Mouse (Mus musculus) activated CD4-positive, CD25-positive, alpha-beta regulatory T cell, adult 4 months (primary cell): ENCODE measurements at regions not wholly inside any gene's neighbourhood (a gene's known extent, or its start where the extent isn't known, plus 50 kb on each side); places are given as distances from the start of the nearest gene placed in this dataset.
"Not testable (repeated sequence)": the region's sequence is repeated elsewhere in the genome, so short reads cannot be mapped to it uniquely, and the experiment has no call there.

Source experiments
- ATAC-seq: one replicate; pipeline ENCODE4 v1.8.0; 2017

DNA sequence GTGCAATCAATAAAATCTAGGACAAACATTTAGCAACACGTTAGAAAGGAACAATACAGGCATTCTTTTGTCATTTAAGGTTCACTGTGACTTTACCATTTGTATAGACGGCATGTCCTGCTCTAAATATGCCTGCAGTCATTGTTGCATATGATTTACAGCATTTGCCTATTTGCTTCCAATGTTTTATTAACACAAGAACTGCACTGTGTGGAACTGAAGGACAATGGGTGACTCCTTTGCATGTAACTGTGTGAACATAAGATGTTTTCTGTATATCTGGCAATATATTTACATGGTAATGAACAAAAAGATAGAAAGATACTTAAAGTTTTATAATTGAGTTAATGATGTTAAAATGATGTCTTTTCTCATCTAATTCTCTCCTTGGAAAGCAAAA, 57.1 kb downstream of the Pou4f1 start:
- no peak for ATAC-seq

DNA sequence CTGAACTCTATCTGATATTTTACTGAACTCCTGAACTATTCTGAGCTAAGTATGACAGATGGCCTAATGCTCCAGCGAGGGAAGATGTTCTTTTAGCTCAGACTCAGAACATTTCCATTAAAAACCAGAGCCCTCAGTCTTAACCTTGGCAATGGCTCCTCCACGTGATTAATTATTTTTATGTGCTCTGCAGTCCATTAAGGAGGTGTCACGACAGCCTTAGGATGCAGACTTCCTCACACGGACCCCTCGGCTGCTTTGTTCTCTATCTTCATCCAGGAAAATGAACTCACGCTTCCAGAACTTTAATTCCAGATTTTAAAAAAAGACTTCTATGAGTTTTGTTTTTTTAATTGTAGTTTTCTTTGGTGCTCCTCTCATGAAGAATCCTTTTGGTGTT, 57.5 kb downstream of the Pou4f1 start:
- no peak for ATAC-seq

DNA sequence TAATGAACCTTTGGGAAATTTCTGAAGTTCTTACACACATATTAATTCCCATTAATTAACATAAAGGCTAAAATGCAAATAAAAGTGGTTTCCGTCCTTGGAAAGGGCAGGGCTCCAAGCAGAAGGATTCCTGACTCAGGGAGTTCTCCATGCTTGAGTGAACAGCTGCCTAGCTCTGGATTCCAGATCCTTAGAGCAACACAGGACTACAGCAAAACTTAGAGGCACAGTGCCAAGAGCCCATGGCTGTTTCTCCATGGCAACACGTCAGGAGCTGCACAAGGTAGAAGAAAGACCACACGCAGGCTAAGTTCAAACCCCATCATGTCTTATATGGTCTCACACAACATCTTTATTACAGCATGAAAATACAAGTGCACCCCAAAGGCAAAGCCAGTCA, 61.7 kb downstream of the Pou4f1 start:
- ATAC-seq: no peak

DNA sequence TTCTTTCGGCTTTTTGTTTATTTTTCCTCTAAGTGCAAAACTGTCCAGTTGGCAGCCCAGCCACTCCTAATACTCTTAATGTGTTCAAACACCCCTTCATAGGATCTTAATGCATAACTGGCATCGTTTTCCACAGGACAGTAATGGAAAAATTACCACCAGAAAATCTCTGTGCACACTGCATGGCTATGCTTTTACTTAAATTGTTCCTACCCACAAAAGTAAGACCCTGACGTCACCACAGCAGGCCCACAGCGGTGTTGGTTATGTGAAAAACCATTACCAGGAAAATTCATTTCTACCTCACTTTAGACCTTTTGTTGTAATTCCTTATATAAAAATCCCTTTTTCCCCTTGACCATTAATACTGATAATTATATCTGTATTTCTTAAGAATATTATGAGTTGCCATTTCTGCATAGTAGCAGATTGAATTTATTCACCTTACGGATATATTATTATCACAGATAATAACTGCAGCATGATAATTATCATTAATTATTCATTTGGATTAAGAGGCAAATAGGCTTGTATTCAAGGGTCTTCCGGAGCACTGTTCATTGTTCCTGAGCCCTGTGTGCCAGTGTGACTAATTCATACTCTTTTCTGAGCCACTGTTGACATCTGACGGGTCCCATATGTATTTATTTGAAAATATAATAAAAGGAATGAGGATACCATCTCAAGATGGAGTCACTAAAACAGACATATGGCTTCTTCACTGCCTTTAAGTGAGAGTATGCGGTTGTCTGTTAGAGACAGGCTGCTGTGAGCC, 78.3 kb downstream of the Pou4f1 start:
- ATAC-seq: no peak

DNA sequence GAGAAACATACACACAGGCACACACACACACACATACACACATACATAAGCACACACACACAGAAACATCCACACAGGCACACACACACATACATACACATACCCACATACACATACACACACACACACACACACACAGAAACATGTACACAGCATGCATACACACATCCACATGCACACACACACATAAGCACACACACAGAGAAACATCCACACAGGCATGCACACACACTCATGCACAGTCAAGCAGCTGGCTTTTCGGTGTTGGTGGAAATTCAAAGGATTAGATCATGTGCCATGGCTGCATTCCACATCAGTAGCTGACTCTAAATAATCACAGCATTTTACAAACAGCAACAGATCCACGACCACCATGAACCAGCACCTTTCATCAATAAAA, 78.9 kb downstream of the Pou4f1 start:
- no peak for ATAC-seq

DNA sequence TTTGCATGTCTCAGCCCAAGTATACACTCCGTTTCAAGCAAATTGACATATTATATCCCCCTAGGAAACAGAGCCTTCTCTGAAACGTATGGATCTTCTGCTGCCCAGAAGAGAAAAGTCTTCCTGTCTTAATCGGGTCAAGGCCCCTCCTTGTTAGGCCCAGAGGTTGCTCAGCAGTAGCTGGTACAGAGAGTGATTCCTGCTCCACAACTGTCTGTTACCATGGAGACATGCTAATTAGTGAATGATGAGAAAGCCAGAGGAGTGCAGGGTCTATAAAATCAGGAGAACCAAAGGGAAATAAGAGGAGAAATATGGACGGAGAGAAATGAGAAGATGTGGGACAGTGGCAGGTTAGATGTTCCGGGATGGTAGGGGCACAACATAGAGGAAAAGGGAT, 86.8 kb downstream of the Pou4f1 start:
- ATAC-seq: no peak

DNA sequence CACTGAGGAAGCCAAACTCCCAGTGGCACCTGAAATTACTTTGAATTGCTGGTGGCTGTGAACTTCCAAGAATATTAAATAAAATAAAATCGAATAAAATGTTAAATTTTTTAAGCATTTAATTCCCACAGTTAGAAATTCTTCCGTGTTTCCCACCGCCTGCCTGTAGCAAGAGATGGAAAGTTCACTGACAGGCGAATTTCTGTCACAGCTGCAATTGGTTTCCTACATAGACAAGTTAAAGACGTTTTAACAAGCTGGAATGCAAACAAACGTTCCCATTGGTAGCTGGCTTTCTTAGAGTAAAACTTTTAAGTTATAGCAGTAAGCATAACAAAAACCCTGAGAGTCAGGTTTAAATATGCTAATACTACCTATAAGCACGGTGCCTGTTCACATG, 95.0 kb downstream of the Pou4f1 start:
- no peak for ATAC-seq

DNA sequence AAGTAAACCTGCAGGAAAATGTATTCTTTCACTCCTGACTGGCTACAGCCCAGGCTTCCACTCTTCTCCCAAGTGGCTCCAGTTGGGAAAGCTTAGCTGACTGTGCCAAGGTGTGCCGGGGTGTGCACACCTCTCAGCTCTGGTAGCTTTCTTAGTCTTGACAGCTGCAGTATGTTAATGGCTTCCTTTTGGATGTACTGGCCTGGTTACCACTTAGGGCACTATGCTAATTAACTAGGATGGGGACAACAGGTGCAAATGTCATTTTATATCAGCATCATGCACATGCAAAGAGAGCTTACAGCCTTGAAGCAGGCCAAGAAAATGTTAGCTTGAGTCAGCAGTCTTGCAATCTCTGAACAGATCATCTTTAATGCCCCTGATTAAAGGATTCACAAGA, 111.2 kb downstream of the Pou4f1 start:
- ATAC-seq: no peak

DNA sequence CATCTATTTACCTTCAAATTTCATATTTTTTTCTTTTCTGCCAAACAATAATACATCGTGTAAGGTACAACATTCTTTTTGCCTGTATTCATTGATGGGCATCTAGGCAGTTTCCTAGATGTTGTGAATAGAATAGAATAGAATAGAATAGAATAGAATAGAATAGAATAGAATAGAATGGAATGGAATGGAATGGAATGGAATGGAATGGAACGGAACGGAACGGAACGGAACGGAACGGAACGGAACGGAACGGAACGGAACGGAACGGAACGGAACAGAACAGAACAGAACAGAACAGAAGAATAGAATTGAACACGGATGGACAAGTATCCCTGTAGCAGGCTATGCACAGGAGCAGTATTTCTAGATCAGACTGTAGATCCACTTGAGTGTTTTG, 131.0 kb downstream of the Pou4f1 start:
- ATAC-seq: not testable (repeated sequence)

DNA sequence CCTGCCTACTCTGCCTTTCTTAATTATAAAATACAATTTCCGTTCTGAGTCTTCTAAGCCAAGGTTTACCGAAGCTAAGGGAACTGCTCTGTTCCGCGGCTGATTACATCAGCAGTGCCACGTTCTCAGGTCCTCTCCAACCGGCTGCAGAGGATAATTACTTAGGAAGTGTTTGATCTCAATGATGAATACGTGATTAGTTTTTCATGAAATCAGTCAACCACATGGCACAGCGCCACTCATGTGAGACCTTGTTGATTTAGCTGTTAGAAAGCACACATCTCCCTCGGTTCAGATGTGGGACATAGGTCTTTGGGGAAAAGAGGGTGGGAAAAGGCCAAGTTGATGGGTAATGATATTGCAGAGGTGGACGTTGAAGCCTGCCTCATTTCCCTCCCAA, 141.7 kb downstream of the Pou4f1 start:
- no peak for ATAC-seq

DNA sequence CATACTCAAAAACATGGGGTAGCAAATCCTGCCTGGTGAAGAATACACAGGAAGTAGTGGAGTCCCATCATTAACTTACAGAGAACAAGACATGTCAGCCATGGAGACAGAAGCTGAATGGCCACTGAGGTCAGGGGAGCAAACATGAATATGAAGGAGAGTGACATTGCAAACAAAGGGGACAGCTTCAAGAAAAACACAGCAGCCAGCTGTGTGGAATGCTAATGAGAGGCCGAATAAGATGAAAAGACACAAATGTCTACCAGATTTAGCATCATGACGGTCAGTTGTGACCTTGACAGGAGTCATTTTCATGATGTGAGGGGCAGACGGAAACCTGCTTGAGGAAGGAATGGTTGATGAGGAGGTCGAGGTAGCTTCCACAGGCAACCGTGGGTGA, 167.7 kb downstream of the Pou4f1 start:
- ATAC-seq: no peak

DNA sequence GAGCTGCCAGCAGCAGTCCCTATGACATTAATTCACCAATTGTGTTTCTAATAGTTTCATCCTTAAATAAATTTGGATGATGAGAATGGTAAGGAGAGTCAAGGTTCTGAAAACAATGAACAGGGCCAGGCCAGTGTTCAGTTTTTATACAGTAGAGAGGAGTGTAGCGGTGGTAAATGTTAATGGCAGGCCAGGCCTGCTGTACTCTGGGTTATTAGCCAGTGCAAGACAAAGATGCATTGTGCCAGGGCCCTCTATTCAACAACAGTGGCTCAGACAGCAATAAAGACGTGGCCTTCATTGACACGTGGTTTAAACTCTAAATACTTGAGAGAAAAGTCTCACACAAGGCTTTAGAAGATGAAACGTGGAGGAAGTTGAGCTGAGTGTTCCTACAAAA, 169.5 kb downstream of the Pou4f1 start:
- ATAC-seq: no peak

DNA sequence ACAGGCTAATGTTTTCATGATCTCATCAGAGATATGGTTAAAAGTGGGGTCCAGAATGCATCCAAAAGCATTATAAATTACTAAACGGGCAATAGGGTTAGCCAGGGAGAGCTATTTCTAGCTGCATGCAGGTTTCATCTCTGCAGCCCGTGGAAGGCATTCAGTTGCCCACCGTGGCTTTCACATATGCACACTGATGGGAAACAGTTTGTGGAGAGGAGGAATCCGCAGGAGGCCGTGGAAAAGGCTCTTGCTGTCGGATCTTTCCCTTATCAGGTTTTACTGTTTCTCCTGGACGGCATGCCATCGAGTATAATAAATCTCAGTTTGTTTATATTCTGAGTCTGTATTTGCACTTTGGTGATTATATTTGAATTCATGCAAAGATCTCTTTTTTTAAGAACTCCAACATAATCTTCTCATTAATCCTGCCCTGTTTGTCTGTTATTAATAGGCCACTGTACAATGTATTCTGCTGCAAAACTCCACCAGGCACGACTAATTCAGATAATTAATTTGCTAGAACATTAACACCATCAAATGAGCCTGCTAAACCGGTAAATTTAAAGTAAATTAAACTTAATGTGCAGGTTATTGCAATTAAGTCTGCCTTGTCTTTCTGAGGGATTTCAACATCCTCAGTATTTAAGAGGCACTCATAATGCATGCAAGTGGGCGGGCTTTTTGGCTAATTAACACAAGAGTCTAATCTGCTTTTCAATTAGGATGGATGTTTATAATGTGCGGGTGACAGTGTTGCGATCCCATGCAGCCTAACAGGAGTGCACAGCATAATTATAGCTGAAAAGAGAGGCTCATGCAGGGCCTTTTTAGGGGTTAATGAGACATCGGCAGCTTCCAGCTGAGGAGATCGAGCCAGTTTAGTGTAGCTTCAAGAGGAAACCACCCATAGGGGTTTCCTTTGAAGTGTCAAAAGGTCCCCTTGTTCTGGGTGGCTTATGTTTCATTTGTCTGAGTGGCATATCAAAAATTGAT, 170.2 kb downstream of the Pou4f1 start:
- ATAC-seq: no peak

DNA sequence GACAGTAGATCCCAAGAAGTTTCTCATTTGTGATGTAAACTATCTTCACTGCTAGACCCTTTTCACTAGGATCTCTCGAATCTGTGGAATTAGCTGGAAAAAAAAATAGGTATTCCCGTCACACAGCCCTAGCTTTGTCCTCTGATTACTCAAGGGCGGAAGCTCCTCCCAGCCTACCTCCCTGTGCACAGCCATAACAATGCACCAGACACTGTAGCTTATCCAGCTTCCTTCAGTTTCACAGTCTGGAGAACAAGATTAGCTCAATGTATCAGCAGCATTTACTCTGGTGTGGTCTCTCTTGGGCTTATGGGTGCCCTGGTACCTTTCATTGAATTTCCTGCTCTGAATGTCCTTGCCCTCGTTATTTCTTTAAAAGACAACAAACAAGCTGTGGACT, 174.0 kb downstream of the Pou4f1 start:
- no peak for ATAC-seq

DNA sequence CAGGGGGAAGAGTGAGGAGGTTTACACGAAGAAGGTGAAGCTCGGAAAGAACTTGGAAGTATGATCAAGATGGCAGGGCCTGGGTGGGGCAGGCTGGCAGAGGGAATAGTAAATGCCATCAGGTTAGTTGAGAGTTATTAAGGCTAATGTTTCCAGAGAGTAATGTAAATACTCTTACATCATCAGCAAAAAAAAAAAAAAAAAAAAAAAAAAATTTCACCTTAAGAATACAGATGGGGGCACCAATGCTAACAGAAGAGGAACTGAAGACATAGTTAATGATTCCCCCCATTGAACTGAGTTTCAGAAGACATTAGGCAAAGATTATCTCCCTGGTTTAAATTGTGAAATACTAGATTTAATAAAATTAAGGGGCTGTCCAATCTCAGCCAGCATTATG, 174.7 kb downstream of the Pou4f1 start:
- ATAC-seq: no peak

DNA sequence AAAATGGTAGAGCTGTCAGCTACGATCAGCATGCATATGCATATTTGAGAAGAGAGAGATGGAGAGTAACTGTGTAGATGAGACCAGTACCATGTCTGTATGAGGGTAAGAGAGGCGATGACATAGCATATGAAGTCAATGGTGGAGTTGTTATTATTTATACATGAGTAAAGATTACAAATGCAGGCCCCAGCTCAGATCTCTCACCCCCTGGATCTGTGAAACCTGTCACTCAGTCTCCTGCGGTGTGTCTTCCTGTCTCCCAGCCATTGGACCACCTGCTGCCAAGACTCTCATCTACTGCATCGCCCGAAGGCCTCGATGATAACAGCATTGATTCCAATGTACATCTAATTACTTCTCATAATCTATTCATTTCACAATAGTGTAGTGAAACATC, 187.4 kb downstream of the Pou4f1 start:
- ATAC-seq: no peak

DNA sequence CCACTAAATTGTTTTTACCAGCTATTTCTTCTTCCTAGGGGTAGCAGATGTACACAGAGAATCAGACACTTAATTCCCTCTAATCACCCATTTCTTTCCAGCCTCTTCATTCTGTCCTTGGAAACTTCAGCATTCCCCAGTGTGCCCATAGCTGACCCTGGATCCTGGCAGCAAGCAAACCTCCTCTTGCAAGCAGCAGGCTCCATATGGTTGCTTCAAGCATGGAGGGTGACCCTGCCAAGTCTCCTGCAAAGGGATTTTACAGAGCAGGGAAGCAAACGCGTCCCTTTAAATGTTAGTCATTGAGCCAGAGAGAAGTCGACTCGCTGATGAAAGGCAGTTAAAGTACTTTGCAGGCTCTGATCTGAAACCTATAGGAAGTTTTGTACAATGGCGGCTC, 187.9 kb downstream of the Pou4f1 start:
- no peak for ATAC-seq

DNA sequence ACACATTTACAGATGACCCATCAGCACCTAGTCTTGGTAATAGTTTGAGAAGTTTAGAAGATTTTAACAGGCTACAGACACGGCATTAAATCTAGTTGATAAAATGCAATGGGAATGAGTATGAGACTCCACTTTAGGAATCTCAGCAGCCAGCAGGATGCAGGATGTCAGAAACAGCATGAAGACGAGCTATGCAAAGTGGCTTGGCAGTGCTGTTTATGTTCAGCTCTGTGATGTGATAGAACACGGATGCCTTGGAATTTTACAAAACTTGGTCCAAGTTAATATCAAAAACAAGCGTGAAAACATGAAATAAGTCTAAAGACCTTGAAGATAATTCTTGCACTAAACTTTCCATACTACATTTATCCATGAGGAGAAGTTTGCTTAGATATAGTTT, 193.0 kb downstream of the Pou4f1 start:
- no peak for ATAC-seq

DNA sequence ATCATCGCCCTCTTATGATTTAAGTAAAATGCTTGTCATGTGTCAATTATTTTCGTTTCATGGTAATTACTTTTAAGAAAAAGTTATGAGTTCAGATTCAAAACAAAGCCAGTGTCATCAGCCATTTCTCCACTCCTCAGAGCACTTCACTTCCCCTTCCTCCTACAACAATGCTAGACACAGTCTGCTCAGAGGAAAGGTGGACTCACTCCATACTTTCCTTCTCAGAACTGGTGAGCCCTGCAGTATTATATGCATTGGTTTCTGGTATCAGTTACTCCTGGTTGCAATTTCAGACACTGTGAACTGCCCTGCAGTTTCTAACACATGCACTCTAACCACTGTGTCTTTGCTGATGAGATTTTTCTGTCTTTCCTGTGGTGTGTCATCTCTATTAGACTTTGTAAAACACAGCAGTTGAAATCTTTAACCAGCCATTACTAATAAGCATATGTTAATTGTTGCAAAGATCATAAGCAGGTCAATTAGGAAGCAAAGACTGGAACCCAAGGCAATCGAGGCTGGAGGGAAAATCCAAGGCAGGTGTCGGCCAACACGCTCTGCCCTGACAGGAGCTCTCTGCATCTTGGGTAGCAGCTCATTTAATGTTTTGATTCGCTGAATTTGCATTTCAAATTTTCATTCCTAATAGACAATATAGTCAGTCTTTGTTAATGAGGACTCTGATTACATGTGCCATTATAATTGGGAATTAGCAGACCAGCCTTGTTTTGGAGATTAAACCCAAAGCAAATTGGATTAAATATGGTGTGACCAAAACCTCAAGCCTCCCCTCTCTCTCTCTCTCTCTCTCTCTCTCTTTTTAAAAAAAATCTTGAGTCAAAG, 202.7 kb downstream of the Pou4f1 start:
- ATAC-seq: no peak

DNA sequence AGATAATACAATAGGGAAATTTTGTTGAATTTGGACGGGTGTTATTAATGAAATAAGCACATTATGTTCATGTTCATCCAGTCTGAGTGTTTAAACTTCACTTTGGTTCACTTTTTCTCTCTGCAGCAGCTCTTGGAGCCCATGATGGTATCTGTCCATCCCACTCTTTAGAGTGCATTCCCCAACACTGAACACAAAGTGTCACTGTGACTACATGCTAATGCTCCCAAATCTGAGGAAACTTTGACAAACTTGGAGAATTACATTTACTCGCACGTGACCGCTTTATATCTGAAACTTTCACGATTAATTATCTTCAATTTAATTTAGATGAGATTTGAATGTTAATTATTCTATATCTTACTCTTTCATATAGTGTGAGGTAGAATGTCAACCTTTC, 250.8 kb downstream of the Pou4f1 start:
- no peak for ATAC-seq

DNA sequence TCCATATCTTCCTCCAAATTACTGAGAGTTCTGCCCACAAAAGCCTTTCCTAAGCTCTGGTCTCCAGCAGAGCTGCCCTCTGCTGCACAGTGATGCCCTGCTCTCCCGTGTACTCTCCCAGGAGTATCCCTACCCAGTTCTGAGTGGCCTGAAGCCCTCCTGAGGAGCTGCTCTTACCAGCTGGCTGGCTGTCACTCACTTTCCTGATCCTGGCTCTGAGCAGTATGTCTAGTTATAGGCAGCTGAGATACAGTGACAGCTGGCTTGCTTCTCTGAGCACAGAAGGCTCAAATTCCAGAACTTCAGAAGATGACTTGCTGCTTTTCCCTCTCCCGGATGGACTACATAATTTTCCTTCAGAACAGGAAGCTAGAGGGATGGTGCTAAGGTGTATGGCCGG, 257.1 kb downstream of the Pou4f1 start:
- ATAC-seq: no peak

DNA sequence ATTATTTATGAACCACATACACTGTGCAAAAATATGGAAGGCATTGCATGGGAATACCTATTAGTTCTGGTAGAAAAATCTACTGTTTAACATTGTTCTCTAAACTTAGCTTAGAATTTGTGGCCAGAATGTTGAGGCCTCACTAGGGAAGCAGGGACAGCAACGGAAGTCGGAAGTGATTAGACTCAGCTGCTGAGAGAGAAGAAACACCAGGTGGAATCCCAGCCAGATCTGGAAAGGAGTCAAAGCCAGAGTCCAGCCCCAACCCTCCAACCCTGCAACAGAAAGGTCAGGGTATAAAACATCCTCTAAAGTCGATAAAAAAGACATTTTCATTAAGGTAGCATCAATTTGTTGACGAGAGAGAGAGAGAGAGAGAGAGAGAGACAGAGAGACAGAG, 258.9 kb downstream of the Pou4f1 start:
- no peak for ATAC-seq
